Mouse (Mus musculus) hindbrain, embryonic 11.5 days (tissue): Measurements from ENCODE around the gene Gm17509. TPM values are rescaled to one million over a fixed set of nuclear protein-coding genes. Genes with fewer than 3 reads are reported as not detected.

ENCODE experiments used
- ATAC-seq: fragments of 200-750 bp; cut with Nextera tagmentation; 2 replicates; pipeline ENCODE4 v1.8.0; 2017; ENCODE audit warnings: mild to moderate bottlenecking, moderate TSS enrichment, moderate library complexity; ENCODE audit not compliant: low FRiP score
- DNase-seq: peaks from one replicate; pipeline ENCODE4 v3.0.0-alpha.2; 2015; ENCODE audit warnings: low spot score
- H3K27ac ChIP-seq: fragments of 300-500 bp; sonication (generic); 2 replicates; pipeline ENCODE4 v1.5.1; 2014; ENCODE audit warnings: mild to moderate bottlenecking, low read depth, low read length
- H3K27me3 ChIP-seq: fragments of 300-500 bp; sonication (generic); 2 replicates; pipeline ENCODE4 v1.6.1; 2014; ENCODE audit warnings: mild to moderate bottlenecking, low read length, moderate library complexity, mixed read lengths; ENCODE audit not compliant: control insufficient read depth, insufficient read depth
- H3K36me3 ChIP-seq: fragments of 300-500 bp; sonication (generic); 2 replicates; pipeline ENCODE4 v1.6.1; 2014; ENCODE audit warnings: mild to moderate bottlenecking, low read length, moderate library complexity, mixed read lengths; ENCODE audit not compliant: control insufficient read depth, insufficient read depth
- H3K4me1 ChIP-seq: fragments of 300-500 bp; sonication (generic); replicated peaks from 2 replicates; pipeline ENCODE4 v1.6.1; 2014; ENCODE audit warnings: low read length, mixed read lengths; ENCODE audit not compliant: control insufficient read depth, insufficient read depth
- H3K4me2 ChIP-seq: fragments of 300-500 bp; sonication (generic); replicated peaks from 2 replicates; pipeline ENCODE4 v1.6.1; 2014; ENCODE audit warnings: mild to moderate bottlenecking, low read depth, low read length
- H3K4me3 ChIP-seq: fragments of 300-500 bp; sonication (generic); 2 replicates; pipeline ENCODE4 v1.5.1; 2014; ENCODE audit warnings: low read depth, low read length
- H3K9ac ChIP-seq: fragments of 300-500 bp; sonication (generic); 2 replicates; pipeline ENCODE4 v1.6.1; 2014; ENCODE audit warnings: low read depth, low read length
- H3K9me3 ChIP-seq: fragments of 300-500 bp; sonication (generic); 2 replicates; pipeline ENCODE4 v1.6.1; 2016; ENCODE audit warnings: low read length; ENCODE audit not compliant: control insufficient read depth
- WGBS: fragments of 180-500 bp; shearing (Covaris S2); extraction: QIAGEN DNeasy Blood & Tissue Kit; methylation state at CpG from one replicate; pipeline ENCODE4 v1.1.7; 2014; 5-methylcytosine and 5-hydroxymethylcytosine counted together
- polyA plus RNA-seq: library from polyadenylated mRNA; unstranded; fragments of >200 nt; fragmentation: Nextera tagmentation; extraction: Ambion mirVana; gene quantifications from 2 replicates; pipeline ENCODE4 v1.2.1, GENCODE M21; 2014

The Gm17509 gene
- polyA plus RNA-seq, 1 experiment from 2014 or later = 0.80 TPM

DNA sequence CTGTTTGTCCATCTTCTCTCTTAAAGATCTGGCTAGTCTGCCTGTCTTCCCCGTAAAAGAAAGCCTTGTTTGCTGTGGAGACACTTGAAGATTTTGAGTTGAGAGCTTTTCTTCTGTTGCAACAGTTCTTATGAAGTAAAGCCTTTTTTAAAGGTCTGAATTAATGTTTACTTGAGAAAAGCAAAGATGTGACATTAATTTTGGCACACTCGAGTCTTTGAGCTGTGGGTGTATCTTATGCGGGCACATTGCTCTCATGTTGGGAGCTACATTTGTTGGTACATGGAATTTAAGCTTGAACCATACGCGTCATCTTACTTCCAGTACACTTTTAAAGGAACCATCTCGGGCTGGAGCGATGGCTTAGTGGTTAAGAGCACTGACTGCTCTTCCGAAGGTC lies 12.9 kb upstream of the Gm17509 start:
- Histone ChIP-seq H3K36me3 (no peaks in the 10 kb centered on the region), H3K4me2 (no peak overlapping the region), H3K9ac (no peak overlapping the region), H3K4me3 (no peak overlapping the region), H3K4me1 (no peaks in the 10 kb centered on the region), H3K9me3 (no peaks in the 10 kb centered on the region), H3K27me3 (no peaks in the 10 kb centered on the region), H3K27ac (no peak overlapping the region)
- DNase-seq (no peak), ATAC-seq (no peak)
- WGBS = 95% methylated on average over 8 of the region's 8 CpGs

DNA sequence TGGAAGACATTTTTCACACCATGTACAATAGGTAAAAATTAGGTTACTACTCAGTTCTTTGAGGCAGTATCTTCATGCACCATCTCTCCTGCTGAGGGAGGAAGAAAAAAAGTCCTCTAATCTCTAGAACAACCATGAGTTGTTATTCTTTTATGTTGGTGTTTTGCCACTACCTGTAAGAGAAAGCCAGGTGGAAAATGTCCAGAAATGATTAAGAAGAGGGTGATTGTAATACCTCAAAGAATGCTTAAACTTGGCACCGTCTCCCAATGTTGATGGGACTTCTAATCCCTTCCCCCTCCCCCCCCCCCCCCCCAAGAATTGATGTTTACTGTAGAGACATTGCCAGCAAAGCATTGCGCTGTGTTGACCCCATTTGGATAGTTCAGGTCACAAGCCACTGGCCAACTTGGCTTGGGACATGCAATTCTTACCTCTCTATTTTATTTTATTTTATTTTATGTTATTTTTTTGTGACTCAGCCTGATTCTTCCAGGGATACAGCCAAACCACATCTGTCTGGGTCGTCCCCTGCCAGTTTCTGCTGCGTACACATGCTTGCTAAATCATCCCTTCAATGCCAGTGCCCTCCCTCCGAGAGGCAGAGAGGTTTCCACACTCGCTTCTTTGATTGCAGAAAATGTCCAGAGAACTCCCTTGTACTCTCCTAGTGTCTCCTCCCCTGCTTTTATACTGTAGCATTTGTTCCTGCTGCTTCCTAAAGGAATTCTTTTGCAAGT lies 9.7 kb upstream of the Gm17509 start:
- no peak overlapping the region for H3K27ac ChIP-seq
- H3K27me3 ChIP-seq = no peaks in the 10 kb centered on the region
- no peaks in the 10 kb centered on the region for H3K4me1 ChIP-seq
- no peak overlapping the region for H3K9ac ChIP-seq
- H3K4me2 ChIP-seq = no peak overlapping the region
- no peak overlapping the region for H3K4me3 ChIP-seq
- DNase-seq (no peak), ATAC-seq (no peak)
- no peaks in the 10 kb centered on the region for H3K9me3 ChIP-seq
- H3K36me3 ChIP-seq = no peaks in the 10 kb centered on the region
- 86% methylated on average over 6 of the region's 6 CpGs for WGBS

DNA sequence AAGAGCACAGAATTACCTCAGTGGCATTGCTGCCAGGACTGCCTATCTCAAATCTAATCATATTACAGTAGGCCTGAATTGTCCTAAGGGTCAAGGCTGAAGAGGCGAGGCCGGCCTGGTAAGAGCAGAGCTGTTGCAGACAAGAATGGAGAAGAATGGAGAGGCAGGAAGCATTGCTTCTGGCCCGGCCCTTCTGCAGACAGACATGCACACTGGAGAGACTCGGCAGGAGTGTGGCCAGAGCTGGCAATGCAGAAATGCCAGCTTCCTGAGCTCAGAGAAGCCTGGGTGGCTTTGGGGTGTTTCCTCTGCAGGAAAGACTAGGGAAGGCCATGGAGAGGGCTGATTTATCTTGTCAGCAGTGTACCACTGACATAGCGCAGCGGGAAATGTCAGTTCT lies 4.7 kb upstream of the Gm17509 start:
- Histone ChIP-seq H3K36me3 (no peaks in the 10 kb centered on the region), H3K9ac (no peak overlapping the region), H3K9me3 (no peaks in the 10 kb centered on the region), H3K27ac (no peak overlapping the region), H3K4me3 (no peak overlapping the region), H3K27me3 (no peaks in the 10 kb centered on the region), H3K4me1 (no peaks in the 10 kb centered on the region), H3K4me2 (no peak overlapping the region)
- DNase-seq = no peak
- 87% methylated on average over 6 of the region's 6 CpGs for WGBS
- no peak for ATAC-seq

DNA sequence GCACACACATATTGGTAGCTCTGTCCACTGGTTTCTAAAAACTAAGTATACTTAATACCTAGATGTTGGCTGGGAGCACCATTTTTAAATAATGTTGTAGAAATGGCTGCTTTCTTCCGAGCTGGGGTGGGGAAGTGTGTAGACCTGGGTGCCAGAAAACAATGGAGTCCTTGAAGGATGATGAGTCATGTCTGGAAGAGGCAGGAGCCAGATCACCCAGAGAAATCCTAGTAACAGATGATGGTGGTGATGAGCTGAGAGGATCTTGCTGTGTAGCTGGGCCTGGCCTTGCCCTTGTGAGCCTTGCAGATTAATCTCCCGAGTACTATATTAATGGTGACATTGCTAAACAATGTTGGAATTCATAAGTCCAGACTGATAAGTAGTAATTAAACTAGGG lies 4.0 kb upstream of the Gm17509 start:
- H3K9me3 ChIP-seq = no peaks in the 10 kb centered on the region
- ATAC-seq (no peak), DNase-seq (no peak)
- no peaks in the 10 kb centered on the region for H3K27me3 ChIP-seq
- WGBS = 76% methylated on average over 2 of the region's 2 CpGs
- no peak overlapping the region for H3K4me2 ChIP-seq
- H3K4me1 ChIP-seq = no peaks in the 10 kb centered on the region
- no peak overlapping the region for H3K9ac ChIP-seq
- no peak overlapping the region for H3K4me3 ChIP-seq
- no peak overlapping the region for H3K27ac ChIP-seq
- H3K36me3 ChIP-seq = no peaks in the 10 kb centered on the region

DNA sequence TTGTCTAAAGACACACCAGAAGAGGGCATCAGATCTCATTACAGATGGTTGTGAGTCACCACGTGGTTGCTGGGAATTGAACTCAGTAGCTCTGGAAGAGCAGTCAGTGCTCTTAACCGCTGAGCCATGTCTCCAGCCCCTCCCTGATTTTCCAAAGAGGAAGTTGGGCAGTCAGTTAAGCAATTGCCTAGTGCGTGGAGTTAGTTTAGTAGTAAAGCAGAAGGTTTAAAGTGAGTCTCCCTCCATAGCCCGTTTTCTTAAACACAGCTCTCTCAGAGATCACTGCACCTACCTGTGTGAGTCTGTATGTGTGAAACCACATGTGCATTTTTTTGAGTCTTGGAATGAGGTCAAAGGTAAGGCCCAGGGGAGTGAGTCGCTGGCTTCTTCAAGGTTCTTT lies 2.2 kb upstream of the Gm17509 start:
- no peaks in the 10 kb centered on the region for H3K36me3 ChIP-seq
- ATAC-seq (no peak), DNase-seq (no peak)
- H3K4me1 ChIP-seq = no peaks in the 10 kb centered on the region
- H3K9me3 ChIP-seq = no peaks in the 10 kb centered on the region
- no peak overlapping the region for H3K27ac ChIP-seq
- no peak overlapping the region for H3K4me2 ChIP-seq
- WGBS = 48% methylated on average over 5 of the region's 5 CpGs
- H3K9ac ChIP-seq = no peak overlapping the region
- H3K27me3 ChIP-seq = no peaks in the 10 kb centered on the region
- H3K4me3 ChIP-seq = no peak overlapping the region

DNA sequence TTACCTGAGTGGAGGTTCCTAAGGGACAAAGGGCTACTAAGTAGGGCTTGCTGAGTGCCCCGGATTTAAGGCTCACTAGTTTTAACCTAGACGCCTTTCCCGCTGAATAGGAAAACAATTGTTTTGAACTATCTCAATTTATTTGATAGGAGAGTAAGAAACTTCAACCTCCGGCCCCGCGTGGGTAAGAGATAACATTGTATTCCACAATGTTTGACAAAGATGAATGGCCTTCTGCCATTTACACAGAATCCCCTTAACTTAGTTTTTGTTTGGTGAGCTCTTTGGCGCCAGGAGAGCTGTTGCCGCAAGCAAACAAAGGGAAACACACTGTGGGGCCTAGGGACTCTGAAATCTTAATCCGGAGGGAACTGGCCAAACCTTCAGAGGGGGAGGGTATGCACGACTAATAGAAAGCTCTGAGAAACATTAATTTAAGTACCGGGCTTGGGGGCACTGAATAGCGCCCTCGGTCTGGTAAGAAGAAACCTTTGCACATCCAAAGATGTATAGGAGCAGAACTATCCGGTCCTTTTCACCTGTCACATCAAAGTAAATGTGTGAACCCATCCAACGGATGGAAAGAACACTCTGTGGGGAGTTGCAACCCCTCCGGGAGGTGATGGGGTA lies 889 bp downstream of the Gm17509 start:
- peak; percentile 66 for DNase-seq
- H3K27me3 ChIP-seq = no peaks in the 10 kb centered on the region
- WGBS = 2% methylated on average over 16 of the region's 16 CpGs
- H3K9ac ChIP-seq = peak overlapping the region; percentile 82
- peak overlapping the region; percentile 84 for H3K27ac ChIP-seq
- no peaks in the 10 kb centered on the region for H3K36me3 ChIP-seq
- H3K9me3 ChIP-seq = no peaks in the 10 kb centered on the region
- peak overlapping the region; percentile 77 for H3K4me3 ChIP-seq
- peak overlapping the region; percentile 83 for H3K4me2 ChIP-seq
- peak; percentile 40 for ATAC-seq
- no peaks in the 10 kb centered on the region for H3K4me1 ChIP-seq

DNA sequence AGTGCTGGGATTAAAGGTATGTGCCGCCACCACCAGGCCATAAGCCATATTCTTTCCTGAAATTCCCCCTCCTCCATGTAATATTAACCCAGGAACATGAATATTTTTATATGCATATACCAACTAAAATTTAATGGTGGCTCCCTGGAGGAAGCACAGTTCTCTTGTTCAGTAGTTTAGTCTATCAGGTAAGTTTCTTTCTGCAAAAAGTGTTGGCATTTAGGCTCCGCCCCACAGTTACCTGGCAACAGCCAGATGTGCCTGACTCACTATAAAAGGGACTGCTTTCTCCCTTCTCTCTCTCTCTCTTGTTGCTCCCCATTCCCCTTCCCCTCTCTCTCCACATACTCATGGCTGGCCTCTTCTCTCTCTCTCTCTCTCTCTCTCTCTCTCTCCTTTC lies 2.8 kb downstream of the Gm17509 start:
- Histone ChIP-seq H3K9ac (no peak overlapping the region), H3K9me3 (no peaks in the 10 kb centered on the region), H3K4me3 (no peak overlapping the region), H3K4me2 (no peak overlapping the region), H3K4me1 (no peaks in the 10 kb centered on the region), H3K36me3 (no peaks in the 10 kb centered on the region), H3K27me3 (no peaks in the 10 kb centered on the region), H3K27ac (no peak overlapping the region)
- 85% methylated on average over 2 of the region's 2 CpGs for WGBS
- ATAC-seq (no peak), DNase-seq (no peak)

DNA sequence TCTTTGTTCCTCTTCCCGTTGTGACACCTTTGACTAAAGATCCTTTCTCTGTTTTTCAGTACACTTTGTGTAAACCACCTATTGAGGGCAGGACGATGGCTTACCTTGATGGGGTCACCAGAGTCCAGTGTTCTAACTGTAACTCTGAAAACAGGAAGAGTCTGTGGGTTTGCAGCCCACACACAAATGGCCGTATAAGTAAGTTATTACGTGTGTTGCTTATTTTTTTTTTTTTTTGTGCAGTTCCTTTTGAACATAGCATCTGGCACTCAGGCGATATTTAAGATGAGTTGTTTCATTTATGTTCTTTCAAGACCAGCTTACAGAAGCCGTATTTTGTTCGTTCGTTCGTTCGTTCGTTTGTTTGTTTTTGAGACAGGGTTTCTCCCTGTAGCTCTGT lies 3.3 kb downstream of the Gm17509 start:
- 63% methylated on average over 11 of the region's 11 CpGs for WGBS
- H3K9ac ChIP-seq = no peak overlapping the region
- no peak overlapping the region for H3K27ac ChIP-seq
- DNase-seq (no peak), ATAC-seq (no peak)
- no peaks in the 10 kb centered on the region for H3K36me3 ChIP-seq
- H3K27me3 ChIP-seq = no peaks in the 10 kb centered on the region
- H3K9me3 ChIP-seq = no peaks in the 10 kb centered on the region
- H3K4me3 ChIP-seq = no peak overlapping the region
- no peak overlapping the region for H3K4me2 ChIP-seq
- no peaks in the 10 kb centered on the region for H3K4me1 ChIP-seq

DNA sequence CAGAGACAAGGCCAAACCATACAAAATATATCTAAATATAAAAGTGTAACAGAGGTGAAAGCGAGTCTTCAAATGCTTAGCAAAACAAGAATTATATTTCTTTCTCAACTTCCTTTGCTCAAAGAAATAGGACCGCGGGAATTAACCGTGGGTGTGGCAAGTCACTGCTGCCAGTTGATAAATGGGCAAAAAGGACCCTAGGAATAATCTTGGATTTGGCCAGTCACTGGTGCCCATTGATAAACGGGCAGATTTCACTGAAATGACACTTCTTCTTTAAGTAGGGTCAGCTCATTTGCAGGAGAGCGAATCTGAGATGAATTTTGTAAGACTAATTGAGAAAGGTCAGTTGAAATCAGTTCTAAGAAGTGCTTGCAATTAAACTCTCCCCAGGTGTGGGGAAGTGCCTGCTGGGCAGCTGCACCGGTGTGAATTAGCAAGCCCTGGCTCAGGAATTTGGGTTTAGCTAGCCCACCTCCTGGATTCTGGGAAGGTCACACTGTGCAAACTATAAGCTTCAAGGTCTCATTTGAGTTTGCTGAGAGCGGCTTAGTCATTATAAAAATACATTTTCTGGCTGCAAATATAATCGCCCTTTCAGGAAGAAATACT lies 4.0 kb downstream of the Gm17509 start:
- no peaks in the 10 kb centered on the region for H3K27me3 ChIP-seq
- ATAC-seq = no peak
- H3K9me3 ChIP-seq = no peaks in the 10 kb centered on the region
- H3K36me3 ChIP-seq = no peaks in the 10 kb centered on the region
- DNase-seq = no peak
- H3K27ac ChIP-seq = no peak overlapping the region
- no peak overlapping the region for H3K4me2 ChIP-seq
- H3K4me3 ChIP-seq = no peak overlapping the region
- 25% methylated on average over 9 of the region's 9 CpGs for WGBS
- H3K9ac ChIP-seq = no peak overlapping the region
- no peaks in the 10 kb centered on the region for H3K4me1 ChIP-seq
